Mouse (Mus musculus): ENCODE data around the gene Phf6. TPM values are rescaled to one million over a fixed set of nuclear protein-coding genes. Genes with fewer than 3 reads are reported as not detected.

Gene Phf6
- polyA plus RNA-seq, 1 experiment from 2014 or later: 37.2 TPM

GRCm38 (mm10) chrX:52926726-52927125, 14.7 kb downstream of the Phf6 start:
- Histone ChIP-seq H3K4me2 (ENCODE audit: low read length) (no peak overlapping the region), H3K27ac (ENCODE audit: low read depth) (no peak overlapping the region), H3K9ac (ENCODE audit: low read length) (no peak overlapping the region), H3K9me3 (ENCODE audit: control insufficient read depth, low read length) (no peaks in the 10 kb centered on the region), H3K4me1 (replicated peaks; ENCODE audit: control insufficient read depth, insufficient read depth, low read length) (no peaks in the 10 kb centered on the region), H3K4me3 (ENCODE audit: low read depth, low read length) (no peak overlapping the region), H3K27me3 (replicated peaks; ENCODE audit: control insufficient read depth, insufficient read depth, low read length) (no peaks in the 10 kb centered on the region), H3K36me3 (ENCODE audit: control insufficient read depth, insufficient read depth, low read length) (no peaks in the 10 kb centered on the region; the same call in 1 of the 2 replicates)
- no peak for DNase-seq (ENCODE audit: low spot score)
- no peak for ATAC-seq (replicated peaks; ENCODE audit: low FRiP score, low TSS enrichment, low read depth)
- 91% methylated on average over 9 of the region's 9 CpGs for WGBS

GRCm38 (mm10) chrX:52928883-52929282, 16.8 kb downstream of the Phf6 start:
- Histone ChIP-seq H3K27me3 (replicated peaks; ENCODE audit: control insufficient read depth, insufficient read depth, low read length) (no peaks in the 10 kb centered on the region), H3K36me3 (ENCODE audit: control insufficient read depth, insufficient read depth, low read length) (no peaks in the 10 kb centered on the region), H3K4me3 (ENCODE audit: low read depth, low read length) (no peak overlapping the region), H3K9me3 (ENCODE audit: control insufficient read depth, low read length) (no peaks in the 10 kb centered on the region), H3K4me1 (replicated peaks; ENCODE audit: control insufficient read depth, insufficient read depth, low read length) (no peaks in the 10 kb centered on the region), H3K4me2 (ENCODE audit: low read length) (no peak overlapping the region), H3K27ac (ENCODE audit: low read depth) (no peak overlapping the region), H3K9ac (ENCODE audit: low read length) (no peak overlapping the region)
- ATAC-seq (replicated peaks; ENCODE audit: low FRiP score, low TSS enrichment, low read depth) (no peak), DNase-seq (ENCODE audit: low spot score) (no peak)
- 41% methylated on average over 1 of the region's 1 CpGs for WGBS

- no peak for DNase-seq (ENCODE audit: low spot score)
- Histone ChIP-seq H3K9ac (ENCODE audit: low read length) (no peak overlapping the region), H3K27ac (ENCODE audit: low read depth) (no peak overlapping the region), H3K4me2 (ENCODE audit: low read length) (no peak overlapping the region), H3K36me3 (ENCODE audit: control insufficient read depth, insufficient read depth, low read length) (no peaks in the 10 kb centered on the region), H3K4me3 (ENCODE audit: low read depth, low read length) (no peak overlapping the region), H3K27me3 (replicated peaks; ENCODE audit: control insufficient read depth, insufficient read depth, low read length) (no peaks in the 10 kb centered on the region), H3K9me3 (ENCODE audit: control insufficient read depth, low read length) (no peaks in the 10 kb centered on the region), H3K4me1 (replicated peaks; ENCODE audit: control insufficient read depth, insufficient read depth, low read length) (no peaks in the 10 kb centered on the region)
- 85% methylated on average over 3 of the region's 3 CpGs for WGBS
- no peak for ATAC-seq (replicated peaks; ENCODE audit: low FRiP score, low TSS enrichment, low read depth)
These were observed 17.7 kb downstream of the Phf6 start for GRCm38 (mm10) chrX:52929779-52930178.

GRCm38 (mm10) chrX:52930191-52930590, 18.1 kb downstream of the Phf6 start:
- no peaks in the 10 kb centered on the region for H3K9me3 ChIP-seq (ENCODE audit: control insufficient read depth, low read length)
- H3K9ac ChIP-seq (ENCODE audit: low read length): no peak overlapping the region
- no peaks in the 10 kb centered on the region for H3K4me1 ChIP-seq (replicated peaks; ENCODE audit: control insufficient read depth, insufficient read depth, low read length)
- ATAC-seq (replicated peaks; ENCODE audit: low FRiP score, low TSS enrichment, low read depth) (no peak), DNase-seq (ENCODE audit: low spot score) (no peak)
- H3K36me3 ChIP-seq (ENCODE audit: control insufficient read depth, insufficient read depth, low read length): no peaks in the 10 kb centered on the region
- no peak overlapping the region for H3K4me2 ChIP-seq (ENCODE audit: low read length)
- H3K27ac ChIP-seq (ENCODE audit: low read depth): no peak overlapping the region
- H3K27me3 ChIP-seq (replicated peaks; ENCODE audit: control insufficient read depth, insufficient read depth, low read length): no peaks in the 10 kb centered on the region
- WGBS: 88% methylated on average over 5 of the region's 5 CpGs
- H3K4me3 ChIP-seq (ENCODE audit: low read depth, low read length): no peak overlapping the region

GRCm38 (mm10) chrX:52932161-52932560, 20.1 kb downstream of the Phf6 start:
- WGBS: 86% methylated on average over 1 of the region's 1 CpGs
- no peak for ATAC-seq (replicated peaks; ENCODE audit: low FRiP score, low TSS enrichment, low read depth)
- H3K27ac ChIP-seq (ENCODE audit: low read depth): no peak overlapping the region
- no peaks in the 10 kb centered on the region for H3K9me3 ChIP-seq (ENCODE audit: control insufficient read depth, low read length)
- DNase-seq (ENCODE audit: low spot score): no peak
- no peaks in the 10 kb centered on the region for H3K36me3 ChIP-seq (ENCODE audit: control insufficient read depth, insufficient read depth, low read length)
- H3K27me3 ChIP-seq (replicated peaks; ENCODE audit: control insufficient read depth, insufficient read depth, low read length): no peaks in the 10 kb centered on the region
- no peaks in the 10 kb centered on the region for H3K4me1 ChIP-seq (replicated peaks; ENCODE audit: control insufficient read depth, insufficient read depth, low read length)
- no peak overlapping the region for H3K4me3 ChIP-seq (ENCODE audit: low read depth, low read length)
- H3K4me2 ChIP-seq (ENCODE audit: low read length): no peak overlapping the region
- H3K9ac ChIP-seq (ENCODE audit: low read length): no peak overlapping the region

- 0 out of 2 replicates have a peak, but pooled peaks cover 2% of the 10 kb centered on the region for H3K36me3 ChIP-seq (ENCODE audit: control insufficient read depth, insufficient read depth, low read length)
- WGBS: 50% methylated on average over 2 of the region's 2 CpGs
- no peaks in the 10 kb centered on the region for H3K27me3 ChIP-seq (replicated peaks; ENCODE audit: control insufficient read depth, insufficient read depth, low read length)
- H3K9me3 ChIP-seq (ENCODE audit: control insufficient read depth, low read length): no peaks in the 10 kb centered on the region
- no peak overlapping the region for H3K27ac ChIP-seq (ENCODE audit: low read depth)
- ATAC-seq (replicated peaks; ENCODE audit: low FRiP score, low TSS enrichment, low read depth) (no peak), DNase-seq (ENCODE audit: low spot score) (no peak)
- H3K4me3 ChIP-seq (ENCODE audit: low read depth, low read length): no peak overlapping the region
- H3K9ac ChIP-seq (ENCODE audit: low read length): no peak overlapping the region
- no peaks in the 10 kb centered on the region for H3K4me1 ChIP-seq (replicated peaks; ENCODE audit: control insufficient read depth, insufficient read depth, low read length)
- no peak overlapping the region for H3K4me2 ChIP-seq (ENCODE audit: low read length)
These were observed 22.4 kb downstream of the Phf6 start for GRCm38 (mm10) chrX:52934496-52934895.

GRCm38 (mm10) chrX:52945509-52945908, 33.4 kb downstream of the Phf6 start:
- DNase-seq (ENCODE audit: low spot score) (no peak), ATAC-seq (replicated peaks; ENCODE audit: low FRiP score, low TSS enrichment, low read depth) (no peak)
- H3K4me1 ChIP-seq (replicated peaks; ENCODE audit: control insufficient read depth, insufficient read depth, low read length): no peaks in the 10 kb centered on the region
- no peak overlapping the region for H3K9ac ChIP-seq (ENCODE audit: low read length)
- peaks cover 33% of the 10 kb centered on the region; the same call in 1 of the 2 replicates for H3K36me3 ChIP-seq (ENCODE audit: control insufficient read depth, insufficient read depth, low read length)
- H3K9me3 ChIP-seq (ENCODE audit: control insufficient read depth, low read length): no peaks in the 10 kb centered on the region
- no peaks in the 10 kb centered on the region for H3K27me3 ChIP-seq (replicated peaks; ENCODE audit: control insufficient read depth, insufficient read depth, low read length)
- no peak overlapping the region for H3K4me3 ChIP-seq (ENCODE audit: low read depth, low read length)
- H3K27ac ChIP-seq (ENCODE audit: low read depth): no peak overlapping the region
- WGBS: 78% methylated on average over 5 of the region's 5 CpGs
- H3K4me2 ChIP-seq (ENCODE audit: low read length): no peak overlapping the region

GRCm38 (mm10) chrX:52949713-52950112, 37.6 kb downstream of the Phf6 start:
- no peaks in the 10 kb centered on the region for H3K9me3 ChIP-seq (ENCODE audit: control insufficient read depth, low read length)
- H3K4me2 ChIP-seq (ENCODE audit: low read length): no peak overlapping the region
- WGBS: 70% methylated on average over 2 of the region's 2 CpGs
- DNase-seq (ENCODE audit: low spot score) (no peak), ATAC-seq (replicated peaks; ENCODE audit: low FRiP score, low TSS enrichment, low read depth) (no peak)
- H3K27me3 ChIP-seq (replicated peaks; ENCODE audit: control insufficient read depth, insufficient read depth, low read length): no peaks in the 10 kb centered on the region
- H3K36me3 ChIP-seq (ENCODE audit: control insufficient read depth, insufficient read depth, low read length): peaks cover 43% of the 10 kb centered on the region
- no peaks in the 10 kb centered on the region for H3K4me1 ChIP-seq (replicated peaks; ENCODE audit: control insufficient read depth, insufficient read depth, low read length)
- no peak overlapping the region for H3K4me3 ChIP-seq (ENCODE audit: low read depth, low read length)
- no peak overlapping the region for H3K27ac ChIP-seq (ENCODE audit: low read depth)
- H3K9ac ChIP-seq (ENCODE audit: low read length): no peak overlapping the region

GRCm38 (mm10) chrX:52956942-52957341, 44.9 kb downstream of the Phf6 start:
- WGBS: 77% methylated on average over 4 of the region's 4 CpGs

More at GRCm38 (mm10) chrX:52956942-52957341, 44.9 kb downstream of the Phf6 start:
- no peak overlapping the region for H3K4me2 ChIP-seq (ENCODE audit: low read length)
- DNase-seq (ENCODE audit: low spot score): no peak
- no peak for ATAC-seq (replicated peaks; ENCODE audit: low FRiP score, low TSS enrichment, low read depth)
- H3K9me3 ChIP-seq (ENCODE audit: control insufficient read depth, low read length): no peaks in the 10 kb centered on the region
- no peak overlapping the region for H3K27ac ChIP-seq (ENCODE audit: low read depth)
- H3K27me3 ChIP-seq (replicated peaks; ENCODE audit: control insufficient read depth, insufficient read depth, low read length): no peaks in the 10 kb centered on the region
- no peak overlapping the region for H3K4me3 ChIP-seq (ENCODE audit: low read depth, low read length)
- no peak overlapping the region for H3K9ac ChIP-seq (ENCODE audit: low read length)
- no peaks in the 10 kb centered on the region for H3K4me1 ChIP-seq (replicated peaks; ENCODE audit: control insufficient read depth, insufficient read depth, low read length)
- H3K36me3 ChIP-seq (ENCODE audit: control insufficient read depth, insufficient read depth, low read length): peaks cover 17% of the 10 kb centered on the region
